Mouse (Mus musculus): ENCODE results near the gene Banf2. TPM values are rescaled to one million over a fixed set of nuclear protein-coding genes. Genes with fewer than 3 reads are reported as not detected.

The Banf2 gene
- polyA plus RNA-seq, 1 experiment from 2014 or later: not detected

DNA sequence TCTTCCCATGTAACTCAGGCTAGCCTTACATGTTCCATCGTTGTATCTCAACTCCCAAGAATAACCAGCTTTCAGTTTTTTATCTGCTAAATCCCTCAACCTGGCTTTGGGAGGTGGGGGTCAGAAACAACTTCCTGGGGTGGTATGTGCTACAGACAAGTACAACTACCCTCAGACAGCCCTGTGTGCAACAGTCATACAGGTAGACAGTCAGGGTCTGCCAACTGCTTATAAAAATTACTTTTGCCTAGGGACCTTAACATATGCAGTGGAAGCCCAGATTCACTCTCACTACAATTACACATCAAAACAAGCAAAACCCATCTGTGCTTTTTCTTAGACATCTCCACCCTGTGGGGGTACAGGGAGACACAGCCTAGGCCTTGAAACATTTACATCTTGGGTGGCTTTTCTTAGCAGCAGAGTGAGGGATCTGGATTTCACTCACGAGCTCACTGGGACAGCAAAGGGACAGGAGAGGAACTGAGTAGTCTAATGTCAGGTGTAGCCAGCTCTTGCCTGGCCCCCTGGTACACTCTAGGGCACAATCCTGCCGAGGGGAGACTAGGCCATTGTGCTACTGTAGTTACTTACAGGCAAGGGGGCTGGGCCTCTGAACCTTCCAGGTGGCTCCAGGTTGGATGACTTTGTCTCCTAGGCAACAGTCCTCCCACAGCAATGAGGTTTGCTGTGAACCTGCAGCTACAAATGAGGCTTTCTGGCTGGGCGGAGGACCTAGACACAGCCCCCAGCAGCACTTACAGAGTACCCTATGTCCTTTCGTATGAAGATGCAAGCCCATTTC is 13.1 kb downstream of the Banf2 start:
- DNase-seq (ENCODE audit: low spot score) (no peak), ATAC-seq (replicated peaks; ENCODE audit: low FRiP score, low read depth) (no peak)
- Histone ChIP-seq H3K9me3 (replicated peaks; ENCODE audit: low read length) (peaks cover 15% of the 10 kb centered on the region; the same call in 1 of the 2 replicates), H3K27ac (no peak overlapping the region), H3K36me3 (ENCODE audit: insufficient read depth, low read length) (no peaks in the 10 kb centered on the region), H3K4me3 (replicated peaks; ENCODE audit: low read depth, low read length) (no peak overlapping the region), H3K4me1 (replicated peaks; ENCODE audit: insufficient read depth, low read length) (no peaks in the 10 kb centered on the region), H3K9ac (ENCODE audit: low read depth, low read length) (no peak overlapping the region), H3K4me2 (ENCODE audit: low read length) (no peak overlapping the region), H3K27me3 (ENCODE audit: insufficient read depth, low read length) (no peaks in the 10 kb centered on the region)
- 67% methylated on average over 5 of the region's 5 CpGs for WGBS
- no peak for TF ChIP-seq CTCF (IDR thresholded peaks at IDR 0.05; ENCODE audit: low read depth)

DNA sequence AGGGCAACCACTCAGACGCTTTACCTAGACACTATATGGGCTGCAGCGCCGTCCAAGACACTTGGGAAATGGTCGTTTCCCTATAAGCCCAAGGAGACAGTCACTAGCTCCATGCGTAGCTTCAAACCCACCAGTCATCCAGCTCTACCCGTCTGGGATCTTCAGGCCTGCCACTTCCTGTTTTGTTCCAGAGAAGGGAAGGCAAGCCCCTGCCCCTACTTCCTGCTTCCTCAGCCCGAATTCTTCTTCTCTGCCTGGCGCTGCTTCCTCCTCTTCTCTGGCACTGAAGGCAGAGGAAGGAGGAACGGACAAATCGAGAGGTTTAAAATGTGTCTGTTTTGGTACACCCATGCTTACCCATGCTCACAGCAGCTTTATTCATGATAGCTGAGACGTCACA is 14.1 kb downstream of the Banf2 start:
- WGBS: 66% methylated on average over 11 of the region's 11 CpGs
- no peak for DNase-seq (ENCODE audit: low spot score)

DNA sequence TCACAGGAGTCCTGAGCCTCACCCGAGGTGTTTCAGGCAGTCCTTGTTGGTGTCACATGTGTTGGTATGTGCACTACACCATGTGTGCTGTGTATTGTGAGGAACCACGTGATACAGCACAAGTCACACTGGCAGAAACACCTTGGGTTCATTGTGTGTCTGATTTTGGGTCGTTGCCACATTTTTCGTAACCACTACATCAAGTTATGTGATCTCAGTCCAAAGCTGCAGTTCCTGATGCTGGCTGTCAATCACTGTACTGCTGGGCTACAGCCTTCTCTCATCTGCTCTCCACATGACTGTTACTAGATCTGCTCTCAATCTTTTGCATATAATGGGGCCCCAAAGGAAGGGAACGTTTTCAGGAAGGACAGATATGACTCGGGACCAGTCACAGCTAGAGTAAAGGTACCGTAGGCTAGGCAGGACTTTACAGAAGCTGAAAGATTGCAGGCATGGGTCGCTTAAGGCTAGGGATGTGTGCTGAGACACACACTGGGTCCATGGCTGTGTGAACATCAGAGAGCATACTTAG is 17.4 kb downstream of the Banf2 start:
- whole genome bisulfite sequencing: 73% methylated on average over 8 of the region's 8 CpGs

More for the DNA sequence above, 14.1 kb downstream of the Banf2 start:
- H3K4me1 ChIP-seq (replicated peaks; ENCODE audit: insufficient read depth, low read length): no peaks in the 10 kb centered on the region
- no peak overlapping the region for H3K4me2 ChIP-seq (ENCODE audit: low read length)
- TF ChIP-seq CTCF (IDR thresholded peaks at IDR 0.05; ENCODE audit: low read depth): no peak
- H3K9ac ChIP-seq (ENCODE audit: low read depth, low read length): no peak overlapping the region
- no peak overlapping the region for H3K4me3 ChIP-seq (replicated peaks; ENCODE audit: low read depth, low read length)
- ATAC-seq (replicated peaks; ENCODE audit: low FRiP score, low read depth): no peak
- no peaks in the 10 kb centered on the region for H3K36me3 ChIP-seq (ENCODE audit: insufficient read depth, low read length)
- H3K27me3 ChIP-seq (ENCODE audit: insufficient read depth, low read length): no peaks in the 10 kb centered on the region
- H3K9me3 ChIP-seq (replicated peaks; ENCODE audit: low read length): peaks cover 13% of the 10 kb centered on the region; the same call in 1 of the 2 replicates
- H3K27ac ChIP-seq: no peak overlapping the region

DNA sequence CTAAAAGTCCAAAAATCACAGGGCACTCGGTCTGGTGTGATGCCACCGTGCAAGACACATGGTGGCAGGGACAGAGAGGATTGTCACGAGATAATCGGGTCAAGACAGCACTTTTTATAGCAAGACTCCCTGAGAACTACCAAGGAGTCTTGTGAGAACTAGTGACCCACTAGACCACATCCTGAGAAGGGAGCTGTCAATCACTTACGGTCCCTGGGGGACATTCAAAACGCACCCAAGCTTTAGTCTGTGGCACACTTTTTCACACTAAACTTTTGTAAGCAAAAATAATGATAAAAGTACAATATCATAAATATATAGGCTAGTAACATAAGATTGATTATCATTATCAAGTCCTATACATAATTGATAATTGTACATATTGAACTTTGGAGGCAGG is 18.0 kb downstream of the Banf2 start:
- Histone ChIP-seq H3K36me3 (ENCODE audit: insufficient read depth, low read length) (no peaks in the 10 kb centered on the region), H3K9me3 (replicated peaks; ENCODE audit: low read length) (no peaks in the 10 kb centered on the region), H3K4me3 (replicated peaks; ENCODE audit: low read depth, low read length) (no peak overlapping the region), H3K27ac (no peak overlapping the region), H3K4me2 (ENCODE audit: low read length) (no peak overlapping the region), H3K4me1 (replicated peaks; ENCODE audit: insufficient read depth, low read length) (no peaks in the 10 kb centered on the region), H3K27me3 (ENCODE audit: insufficient read depth, low read length) (no peaks in the 10 kb centered on the region), H3K9ac (ENCODE audit: low read depth, low read length) (no peak overlapping the region)
- no peak for ATAC-seq (replicated peaks; ENCODE audit: low FRiP score, low read depth)
- TF ChIP-seq CTCF (IDR thresholded peaks at IDR 0.05; ENCODE audit: low read depth): no peak
- DNase-seq (ENCODE audit: low spot score): no peak
- 90% methylated on average over 6 of the region's 6 CpGs for WGBS

More for the DNA sequence above, 17.4 kb downstream of the Banf2 start:
- TF ChIP-seq CTCF (IDR thresholded peaks at IDR 0.05; ENCODE audit: low read depth): no peak
- H3K4me2 ChIP-seq (ENCODE audit: low read length): no peak overlapping the region
- no peak overlapping the region for H3K4me3 ChIP-seq (replicated peaks; ENCODE audit: low read depth, low read length)
- no peaks in the 10 kb centered on the region for H3K4me1 ChIP-seq (replicated peaks; ENCODE audit: insufficient read depth, low read length)
- H3K9me3 ChIP-seq (replicated peaks; ENCODE audit: low read length): no peaks in the 10 kb centered on the region
- H3K36me3 ChIP-seq (ENCODE audit: insufficient read depth, low read length): no peaks in the 10 kb centered on the region
- H3K9ac ChIP-seq (ENCODE audit: low read depth, low read length): no peak overlapping the region
- no peaks in the 10 kb centered on the region for H3K27me3 ChIP-seq (ENCODE audit: insufficient read depth, low read length)
- no peak for DNase-seq (ENCODE audit: low spot score)
- no peak for ATAC-seq (replicated peaks; ENCODE audit: low FRiP score, low read depth)
- no peak overlapping the region for H3K27ac ChIP-seq

DNA sequence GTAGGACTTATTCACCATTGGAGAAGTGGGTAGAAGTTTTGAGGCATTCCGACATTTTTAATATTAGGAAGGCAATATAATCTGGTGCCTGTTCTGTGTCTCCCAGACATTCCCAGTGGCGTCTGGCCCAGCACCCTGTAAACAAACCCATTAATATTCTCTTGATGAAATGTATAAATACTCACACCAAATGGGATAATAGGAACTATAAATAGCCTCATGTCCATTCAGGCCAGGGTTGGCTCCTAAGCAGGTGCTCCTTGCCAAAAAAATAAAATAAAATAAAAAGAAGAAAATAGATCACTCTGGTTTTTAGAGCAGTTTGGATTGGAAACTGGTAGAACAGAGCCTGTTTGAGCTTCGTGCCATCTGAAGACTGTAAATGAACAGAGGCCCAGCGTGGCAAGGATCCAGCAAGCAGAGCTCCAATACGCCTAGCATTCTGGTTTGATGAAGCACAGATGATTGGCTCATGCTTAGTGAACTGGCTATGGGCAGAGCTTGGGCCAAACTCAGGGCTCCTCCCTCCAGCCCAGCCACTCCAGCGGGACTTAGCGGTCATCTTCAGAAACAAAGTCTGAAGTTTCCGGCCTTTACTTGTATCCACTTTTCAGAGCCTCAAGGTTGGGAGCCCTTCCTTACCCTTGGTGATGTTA is 19.7 kb downstream of the Banf2 start:
- 88% methylated on average over 8 of the region's 8 CpGs for WGBS
- Histone ChIP-seq H3K36me3 (ENCODE audit: insufficient read depth, low read length) (no peaks in the 10 kb centered on the region), H3K27me3 (ENCODE audit: insufficient read depth, low read length) (no peaks in the 10 kb centered on the region), H3K4me3 (replicated peaks; ENCODE audit: low read depth, low read length) (no peak overlapping the region), H3K4me2 (ENCODE audit: low read length) (no peak overlapping the region), H3K9me3 (replicated peaks; ENCODE audit: low read length) (no peaks in the 10 kb centered on the region), H3K9ac (ENCODE audit: low read depth, low read length) (no peak overlapping the region), H3K27ac (no peak overlapping the region), H3K4me1 (replicated peaks; ENCODE audit: insufficient read depth, low read length) (no peaks in the 10 kb centered on the region)
- DNase-seq (ENCODE audit: low spot score): no peak
- ATAC-seq (replicated peaks; ENCODE audit: low FRiP score, low read depth): no peak
- TF ChIP-seq CTCF (IDR thresholded peaks at IDR 0.05; ENCODE audit: low read depth): no peak

DNA sequence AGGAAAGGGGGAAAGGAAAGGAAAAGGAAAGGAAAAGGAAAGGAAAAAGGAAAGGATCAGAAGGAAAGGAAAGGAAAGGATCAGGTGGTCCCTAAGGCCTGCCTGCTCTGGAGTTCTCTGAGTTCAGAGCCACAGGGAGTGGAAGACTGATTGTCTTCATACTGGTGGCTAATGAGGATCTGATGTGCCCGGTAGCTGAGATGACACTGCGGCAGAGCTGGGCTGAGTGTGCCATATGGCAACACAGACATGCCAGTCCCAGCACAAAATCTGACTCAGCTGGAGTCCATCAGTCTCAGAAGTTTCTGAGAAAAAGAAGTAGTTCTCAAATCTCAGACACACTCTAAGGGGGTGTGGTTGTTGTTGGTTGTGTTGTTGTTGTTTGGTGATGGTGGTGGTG is 24.9 kb downstream of the Banf2 start:
- WGBS: 79% methylated on average over 2 of the region's 2 CpGs

More for the DNA sequence above, 24.9 kb downstream of the Banf2 start:
- no peaks in the 10 kb centered on the region for H3K27me3 ChIP-seq (ENCODE audit: insufficient read depth, low read length)
- H3K9ac ChIP-seq (ENCODE audit: low read depth, low read length): no peak overlapping the region
- H3K4me1 ChIP-seq (replicated peaks; ENCODE audit: insufficient read depth, low read length): no peaks in the 10 kb centered on the region
- ATAC-seq (replicated peaks; ENCODE audit: low FRiP score, low read depth): no peak
- H3K4me2 ChIP-seq (ENCODE audit: low read length): no peak overlapping the region
- H3K27ac ChIP-seq: no peak overlapping the region
- H3K4me3 ChIP-seq (replicated peaks; ENCODE audit: low read depth, low read length): no peak overlapping the region
- TF ChIP-seq CTCF (IDR thresholded peaks at IDR 0.05; ENCODE audit: low read depth): no peak
- DNase-seq (ENCODE audit: low spot score): no peak
- H3K36me3 ChIP-seq (ENCODE audit: insufficient read depth, low read length): no peaks in the 10 kb centered on the region
- H3K9me3 ChIP-seq (replicated peaks; ENCODE audit: low read length): no peaks in the 10 kb centered on the region
